Mouse (Mus musculus) MEL (cell line): ENCODE data around the gene Cdt1.

ENCODE experiments used
- CTCF ChIP-seq, 3 experiments: IDR thresholded peaks in 2 of 3; conservative IDR thresholded peaks in 1 of 3; 2 replicates each; pipeline ENCODE4 v1.5.1; 2011 to 2012; ENCODE audit warnings: low read length in 3 of 3, low read depth in 2 of 3, mild to moderate bottlenecking in 2 of 3, improper control_type of control experiment in 1 of 3, inconsistent platforms in 1 of 3, mixed read lengths in 1 of 3, moderate library complexity in 1 of 3; ENCODE audit not compliant: control insufficient read depth in 1 of 3, insufficient read depth in 1 of 3, poor library complexity in 1 of 3, severe bottlenecking in 1 of 3
- EP300 ChIP-seq, 2 experiments: IDR thresholded peaks; 2 replicates each; pipeline ENCODE4 v1.6.1; 2011; ENCODE audit warnings: improper control_type of control experiment in 2 of 2, low read length in 2 of 2, low read depth in 1 of 2, mild to moderate bottlenecking in 1 of 2
- MAZ ChIP-seq: IDR thresholded peaks from 2 replicates; pipeline ENCODE4 v1.6.1; 2012; ENCODE audit warnings: low read depth, mild to moderate bottlenecking, inconsistent platforms, low read length, improper control_type of control experiment
- MEF2A ChIP-seq: IDR thresholded peaks from 2 replicates; pipeline ENCODE4 v1.6.1; 2014; ENCODE audit warnings: low read depth, mild to moderate bottlenecking, inconsistent platforms, low read length, improper control_type of control experiment; ENCODE audit not compliant: poor library complexity, insufficient replicate concordance, severe bottlenecking; ENCODE audit errors: extremely low read depth
- MXI1 ChIP-seq: IDR thresholded peaks from 2 replicates; pipeline ENCODE4 v1.6.1; 2011; ENCODE audit warnings: mild to moderate bottlenecking, low read depth, low read length, improper control_type of control experiment
- MYC ChIP-seq: IDR thresholded peaks from 2 replicates; pipeline ENCODE4 v1.6.1; 2011; ENCODE audit warnings: low read depth, mild to moderate bottlenecking, low read length, improper control_type of control experiment, moderate library complexity
- NELFE ChIP-seq: IDR thresholded peaks from 2 replicates; pipeline ENCODE4 v1.6.1; 2011; ENCODE audit warnings: low read depth, low read length, improper control_type of control experiment
- POLR2A ChIP-seq, 2 experiments: IDR thresholded peaks; 2 replicates each; pipeline ENCODE4 v1.6.1; 2011 to 2012; ENCODE audit warnings: low read length in 2 of 2, mild to moderate bottlenecking in 2 of 2, control low read depth in 1 of 2, improper control_type of control experiment in 1 of 2, low read depth in 1 of 2, moderate library complexity in 1 of 2; ENCODE audit not compliant: control insufficient read depth in 1 of 2, insufficient read depth in 1 of 2, poor library complexity in 1 of 2
- RAD21 ChIP-seq: IDR thresholded peaks from 2 replicates; pipeline ENCODE4 v1.6.1; 2011; ENCODE audit warnings: mild to moderate bottlenecking, low read depth, low read length, improper control_type of control experiment
- USF1 ChIP-seq: IDR thresholded peaks from 2 replicates; pipeline ENCODE4 v1.6.1; 2014; ENCODE audit warnings: low read depth, mild to moderate bottlenecking, inconsistent platforms, low read length, improper control_type of control experiment, moderate library complexity
- ZMIZ1 ChIP-seq: IDR thresholded peaks from 2 replicates; pipeline ENCODE4 v1.6.1; 2012; ENCODE audit warnings: low read depth, mild to moderate bottlenecking, inconsistent platforms, low read length, improper control_type of control experiment, moderate library complexity
- ZNF384 ChIP-seq: IDR thresholded peaks from 2 replicates; pipeline ENCODE4 v1.6.1; 2012; ENCODE audit warnings: low read depth, mild to moderate bottlenecking, inconsistent platforms, low read length, improper control_type of control experiment

DNA sequence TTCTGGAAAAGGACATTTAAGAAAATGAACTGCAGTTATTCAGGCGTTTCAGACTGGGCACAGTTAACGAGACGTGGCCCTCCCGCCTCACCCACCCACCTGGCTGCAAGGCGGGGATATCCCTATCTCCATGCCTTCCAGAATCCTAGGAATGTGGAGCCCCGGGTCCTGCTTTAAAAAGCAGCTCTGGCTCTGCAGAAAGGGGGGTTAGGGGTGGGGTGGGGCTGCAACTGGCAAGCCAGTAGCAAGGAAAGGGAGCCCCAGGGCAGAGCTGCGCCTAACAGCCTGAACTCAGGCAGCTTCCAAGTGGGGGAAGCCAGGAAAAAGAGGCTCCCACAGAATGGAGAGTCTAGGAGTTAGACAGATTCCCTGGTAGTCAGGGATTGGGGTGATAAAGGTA lies 11.4 kb downstream of the Cdt1 start:
- TF ChIP-seq POLR2A (IDR thresholded peaks at IDR 0.05; ENCODE audit: control insufficient read depth in 1 of 2, insufficient read depth in 1 of 2, low read depth in 1 of 2, low read length in 2 of 2, poor library complexity in 1 of 2) = no peak
- TF ChIP-seq EP300 (IDR thresholded peaks at IDR 0.05; ENCODE audit: low read depth in 1 of 2, low read length in 2 of 2) = no peak
- no peak for TF ChIP-seq MXI1
- TF ChIP-seq ZMIZ1 = no peak
- no peak for TF ChIP-seq RAD21
- TF ChIP-seq USF1 = no peak
- TF ChIP-seq MYC = no peak
- no peak for TF ChIP-seq CTCF (IDR thresholded peaks at IDR 0.05 in 2 of 3, conservative IDR thresholded peaks at IDR 0.05 in 1 of 3; ENCODE audit: control insufficient read depth in 1 of 3, insufficient read depth in 1 of 3, low read depth in 2 of 3, low read length in 3 of 3, poor library complexity in 1 of 3, severe bottlenecking in 1 of 3)
- TF ChIP-seq ZNF384 = no peak
- TF ChIP-seq MAZ = no peak
- no peak for TF ChIP-seq MEF2A
- no peak for TF ChIP-seq NELFE
